Mouse (Mus musculus) erythroblast, embryonic 14.5 days (primary cell): ENCODE results near the gene Nrg4.

Source experiments
- GATA1 ChIP-seq: IDR thresholded peaks from 2 replicates; pipeline ENCODE4 v1.6.1; 2012; ENCODE audit warnings: low read length, inconsistent platforms, mixed read lengths
- TAL1 ChIP-seq: IDR thresholded peaks from 3 replicates; pipeline ENCODE4 v1.6.1; 2012; ENCODE audit warnings: low read length, inconsistent platforms, mixed read lengths

DNA sequence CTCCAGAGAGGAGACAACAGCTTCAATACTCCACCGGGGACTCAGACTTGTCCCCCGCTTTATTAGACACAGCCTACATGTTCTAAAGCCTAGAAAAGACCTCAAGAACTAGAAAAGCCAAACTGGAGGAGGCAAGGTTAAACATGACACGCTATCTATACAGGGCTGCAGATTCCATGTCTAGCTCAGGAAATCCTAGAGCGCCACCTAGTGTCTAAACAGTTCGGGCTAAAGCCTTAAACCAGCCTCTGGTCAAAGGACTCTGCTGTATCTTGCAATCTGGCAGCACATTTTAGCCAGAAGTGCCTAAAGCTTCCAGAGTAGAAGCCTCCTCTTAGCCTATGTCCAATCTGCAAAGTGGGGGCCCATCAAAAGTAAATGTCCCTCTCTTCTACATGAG, 15.1 kb downstream of the Nrg4 start:
- TF ChIP-seq GATA1 (no peak), TAL1 (no peak)
